Mouse (Mus musculus) myocyte (in vitro differentiated cells): ENCODE results near the gene Cntln.

Experiments
- CEBPB ChIP-seq: IDR thresholded peaks from 2 replicates; pipeline ENCODE4 v1.6.1; 2011; ENCODE audit warnings: mild to moderate bottlenecking, moderate library complexity; ENCODE audit not compliant: poor library complexity, insufficient read depth, severe bottlenecking
- MAX ChIP-seq: IDR thresholded peaks from one replicate; pipeline ENCODE4 v1.6.1; 2011; ENCODE audit warnings: low read depth, mild to moderate bottlenecking, control low read depth
- MYOD1 ChIP-seq, 3 experiments: IDR thresholded peaks; one replicate each; pipeline ENCODE4 v1.6.1; 2011; ENCODE audit warnings: control low read depth in 2 of 3, low read depth in 2 of 3, mild to moderate bottlenecking in 2 of 3, moderate library complexity in 1 of 3; ENCODE audit not compliant: insufficient read length in 2 of 3, control insufficient read depth in 1 of 3
- MYOG ChIP-seq, 3 experiments: IDR thresholded peaks; one replicate each; pipeline ENCODE4 v1.6.1; 2011; ENCODE audit warnings: control low read depth in 2 of 3, low read depth in 2 of 3, mild to moderate bottlenecking in 2 of 3; ENCODE audit not compliant: insufficient read length in 2 of 3, control insufficient read depth in 1 of 3, insufficient read depth in 1 of 3
- POLR2A ChIP-seq: IDR thresholded peaks from one replicate; pipeline ENCODE4 v1.6.1; 2011; ENCODE audit warnings: low read depth, mild to moderate bottlenecking, control low read depth, moderate library complexity; ENCODE audit not compliant: insufficient read length
- REST ChIP-seq: IDR thresholded peaks from one replicate; pipeline ENCODE4 v1.6.1; 2011; ENCODE audit warnings: mild to moderate bottlenecking, control low read depth, moderate library complexity; ENCODE audit not compliant: insufficient read depth, insufficient read length
- TCF12 ChIP-seq: IDR thresholded peaks from one replicate; pipeline ENCODE4 v1.6.1; 2011; ENCODE audit warnings: mild to moderate bottlenecking, control low read depth; ENCODE audit not compliant: poor library complexity, insufficient read depth, severe bottlenecking
- USF1 ChIP-seq: IDR thresholded peaks from one replicate; pipeline ENCODE4 v1.6.1; 2011; ENCODE audit warnings: low read depth, mild to moderate bottlenecking, control low read depth, moderate library complexity

DNA sequence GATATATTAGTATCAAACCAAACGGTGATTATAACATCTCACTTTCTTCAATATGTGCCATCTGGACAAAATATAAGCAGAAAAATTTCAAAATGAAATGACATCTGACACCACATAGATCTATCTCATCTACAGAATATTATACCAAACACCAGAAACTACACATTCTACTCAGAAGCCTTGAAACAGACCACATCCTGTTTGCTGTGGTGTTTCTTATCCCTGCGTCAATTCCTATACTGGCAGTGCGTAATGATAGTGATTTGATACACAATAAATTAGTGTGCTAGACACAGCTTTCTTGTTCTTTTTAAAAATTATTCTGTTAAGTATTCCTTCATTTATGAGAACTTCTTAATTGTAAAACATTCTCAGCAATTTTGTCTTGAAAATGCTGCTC lies 62.3 kb downstream of the Cntln start:
- TF ChIP-seq USF1 (no peak), MAX (no peak), MYOG (IDR thresholded peaks at IDR 0.05; ENCODE audit: control insufficient read depth in 1 of 3, insufficient read depth in 1 of 3, insufficient read length in 2 of 3, low read depth in 2 of 3) (no peak), CEBPB (no peak), MYOD1 (IDR thresholded peaks at IDR 0.05; ENCODE audit: control insufficient read depth in 1 of 3, insufficient read length in 2 of 3, low read depth in 2 of 3) (no peak), REST (no peak), TCF12 (no peak), POLR2A (no peak)
